Mouse (Mus musculus): Measurements from ENCODE around the gene S1pr5. TPM values are rescaled to one million over a fixed set of nuclear protein-coding genes. Genes with fewer than 3 reads are reported as not detected.

Gene S1pr5
- total and polyA plus RNA-seq, 3 experiments = 0.04 to 0.08 TPM; not detected in 1

DNA sequence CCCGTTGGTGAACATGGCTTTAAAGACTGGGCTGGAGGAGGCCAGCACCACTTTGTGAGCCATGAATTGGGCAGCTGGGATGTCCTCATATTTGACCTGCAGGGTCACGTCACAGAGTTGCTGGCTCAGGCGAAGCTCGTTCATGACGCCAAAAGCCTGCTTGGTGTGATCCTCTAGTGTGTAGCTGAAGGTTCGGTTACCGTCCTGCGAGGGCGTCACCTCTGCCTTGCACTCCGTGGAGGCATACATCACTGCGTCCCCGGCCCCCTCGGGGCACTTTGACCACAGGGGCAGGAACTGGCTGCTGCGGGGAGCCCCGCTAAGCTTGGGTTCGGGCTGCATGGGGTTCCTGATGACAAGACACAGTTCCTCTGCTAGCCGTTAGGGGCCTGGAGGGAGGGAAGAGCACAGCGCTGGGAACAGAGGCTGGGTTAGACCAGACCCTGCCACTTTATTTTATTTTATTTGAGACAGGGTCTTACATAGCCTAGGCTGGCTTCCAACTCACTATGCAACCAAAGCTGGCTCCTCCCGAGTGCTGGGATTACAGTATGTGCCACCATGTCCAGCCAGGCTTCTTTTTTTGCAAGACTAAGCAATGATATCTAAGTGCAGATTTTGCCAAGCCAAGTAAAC is 10.8 kb downstream of the S1pr5 start (continued):
- TF ChIP-seq TAL1 (IDR thresholded peaks at IDR 0.05; ENCODE audit: low read length) = no peak
- TF ChIP-seq MAFK (IDR thresholded peaks at IDR 0.05; ENCODE audit: borderline replicate concordance, low read depth, low read length) = no peak
- TF ChIP-seq ZC3H11A (IDR thresholded peaks at IDR 0.05; ENCODE audit: low read depth, low read length) = no peak; the same call in 1 of the 2 replicates
- TF ChIP-seq RAD21 (IDR thresholded peaks at IDR 0.05; ENCODE audit: low read depth, low read length) = no peak
- peak; percentile 95; the same call in 1 of the 2 replicates for TF ChIP-seq CHD1 (IDR thresholded peaks at IDR 0.05; ENCODE audit: low read depth, low read length)
- peak; percentile 50 for TF ChIP-seq MYB (IDR thresholded peaks at IDR 0.05; ENCODE audit: low read depth, low read length)
- no peak for TF ChIP-seq GABPA (IDR thresholded peaks at IDR 0.05; ENCODE audit: low read depth, low read length)
- peak; percentile 74; the same call in 1 of the 2 replicates for TF ChIP-seq E2F4 (IDR thresholded peaks at IDR 0.05; ENCODE audit: borderline replicate concordance, low read depth, low read length)
- TF ChIP-seq POLR2AphosphoS5 (IDR thresholded peaks at IDR 0.05; ENCODE audit: borderline replicate concordance, low read depth, low read length) = no peak
- TF ChIP-seq UBTF (IDR thresholded peaks at IDR 0.05; ENCODE audit: borderline replicate concordance, insufficient read depth, low read depth, low read length) = no peak

DNA sequence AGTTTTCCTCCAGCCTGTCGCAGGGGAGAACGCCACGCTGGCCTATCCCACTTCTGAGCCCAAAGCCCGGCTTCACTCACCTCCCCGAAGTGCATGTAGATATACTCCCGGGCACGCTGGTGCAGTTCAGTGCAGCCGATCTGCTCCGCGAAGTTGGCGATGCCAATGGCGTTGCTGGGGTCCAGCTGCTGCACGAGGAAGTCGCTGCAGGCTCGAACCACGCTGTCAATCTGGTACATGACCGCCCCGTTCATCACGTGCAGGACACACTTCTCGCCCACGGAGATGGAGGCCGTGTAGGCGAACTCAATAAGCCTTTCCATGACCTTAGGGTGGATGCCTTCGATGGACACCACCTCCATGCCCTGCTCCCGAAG is 11.3 kb downstream of the S1pr5 start:
- peak overlapping the region; percentile 81 for H3K9ac ChIP-seq (ENCODE audit: control insufficient read depth, low read depth, low read length, poor library complexity, severe bottlenecking)
- peaks cover 22 to 24% of the 10 kb centered on the region in 2 experiments for H3K36me3 ChIP-seq (ENCODE audit: control insufficient read depth in 1 of 2, insufficient read depth in 2 of 2, low read length in 2 of 2)

DNA sequence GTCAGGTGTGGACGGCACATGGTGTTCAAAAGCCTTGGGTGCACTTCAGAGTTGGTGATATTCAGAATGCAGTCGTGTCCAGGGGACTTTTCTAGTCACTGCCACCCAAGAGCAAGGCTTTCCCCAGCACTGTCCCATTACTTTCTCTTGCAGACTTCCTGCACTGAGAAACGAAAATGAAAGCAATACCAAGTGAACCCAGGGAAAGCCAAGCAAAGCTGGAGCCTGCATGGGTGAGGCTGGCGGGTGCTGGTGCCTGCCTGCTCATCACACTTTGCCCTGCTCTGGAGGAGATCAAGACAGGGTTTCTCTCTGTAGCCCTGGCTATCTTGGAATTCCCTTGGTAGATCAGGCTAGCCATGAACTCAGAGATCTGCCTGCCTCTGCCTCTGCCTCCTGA is 12.9 kb downstream of the S1pr5 start:
- Histone ChIP-seq H3K27me3 (ENCODE audit: control insufficient read depth in 1 of 2, insufficient read depth in 2 of 2, low read length in 2 of 2) (no peaks in the 10 kb centered on the region), H3K27ac (ENCODE audit: control insufficient read depth, low read depth, low read length) (no peak overlapping the region), H3K36me3 (ENCODE audit: control insufficient read depth in 1 of 2, insufficient read depth in 2 of 2, low read length in 2 of 2) (peaks cover 15 to 27% of the 10 kb centered on the region in 2 experiments), H3K79me2 (ENCODE audit: control insufficient read depth, insufficient read depth, low read length, poor library complexity) (peaks cover 47% of the 10 kb centered on the region), H3K4me3 (ENCODE audit: control insufficient read depth in 1 of 2, insufficient read depth in 1 of 2, low read depth in 2 of 2, low read length in 2 of 2) (no peak overlapping the region), H3K4me1 (ENCODE audit: control insufficient read depth in 1 of 2, insufficient read depth in 2 of 2, low read length in 2 of 2) (peaks cover 12 to 23% of the 10 kb centered on the region in 2 experiments; a peak in 3 of 4 replicates), H3K9ac (ENCODE audit: control insufficient read depth, low read depth, low read length, poor library complexity, severe bottlenecking) (no peak overlapping the region), H3K9me3 (replicated peaks; ENCODE audit: insufficient read depth, low read length) (no peaks in the 10 kb centered on the region)
- TF ChIP-seq CHD1 (IDR thresholded peaks at IDR 0.05; ENCODE audit: low read depth, low read length) = no peak
- TF ChIP-seq RAD21 (IDR thresholded peaks at IDR 0.05; ENCODE audit: low read depth, low read length) = no peak
- TF ChIP-seq SMC3 (IDR thresholded peaks at IDR 0.05; ENCODE audit: low read depth, low read length) = no peak
- TF ChIP-seq NRF1 (IDR thresholded peaks at IDR 0.05; ENCODE audit: insufficient read depth, low read depth, low read length, poor library complexity, severe bottlenecking) = no peak
- TF ChIP-seq BHLHE40 (IDR thresholded peaks at IDR 0.05; ENCODE audit: borderline replicate concordance, low read depth, low read length) = no peak
- TF ChIP-seq KAT2A (conservative IDR thresholded peaks at IDR 0.05; ENCODE audit: low read depth, low read length) = no peak
- no peak for TF ChIP-seq MEF2A (IDR thresholded peaks at IDR 0.05; ENCODE audit: extremely low read depth, insufficient replicate concordance, low read depth, low read length, poor library complexity, severe bottlenecking)
- TF ChIP-seq ZMIZ1 (IDR thresholded peaks at IDR 0.05; ENCODE audit: low read depth, low read length) = no peak
- no peak for TF ChIP-seq USF2 (IDR thresholded peaks at IDR 0.05; ENCODE audit: borderline replicate concordance in 1 of 2, insufficient read depth in 1 of 2, low read depth in 1 of 2, low read length in 2 of 2)
- TF ChIP-seq NELFE (IDR thresholded peaks at IDR 0.05; ENCODE audit: low read depth, low read length) = no peak
- no peak for TF ChIP-seq MYB (IDR thresholded peaks at IDR 0.05; ENCODE audit: low read depth, low read length)
- TF ChIP-seq ELF1 (IDR thresholded peaks at IDR 0.05; ENCODE audit: low read depth, low read length) = no peak
- no peak for TF ChIP-seq RCOR1 (IDR thresholded peaks at IDR 0.05; ENCODE audit: low read depth, low read length)
- no peak for TF ChIP-seq MXI1 (IDR thresholded peaks at IDR 0.05; ENCODE audit: low read depth, low read length)
- TF ChIP-seq ZC3H11A (IDR thresholded peaks at IDR 0.05; ENCODE audit: low read depth, low read length) = no peak
- TF ChIP-seq ETS1 (IDR thresholded peaks at IDR 0.05; ENCODE audit: low read depth, low read length) = no peak
- no peak for TF ChIP-seq POLR2AphosphoS2 (IDR thresholded peaks at IDR 0.05; ENCODE audit: low read length)
- DNase-seq (ENCODE audit: low read depth, low spot score) = no peak

More for the DNA sequence above, 11.3 kb downstream of the S1pr5 start:
- Histone ChIP-seq H3K4me3 (ENCODE audit: control insufficient read depth in 1 of 2, insufficient read depth in 1 of 2, low read depth in 2 of 2, low read length in 2 of 2) (peak overlapping the region; percentile 79 to 96), H3K4me1 (ENCODE audit: control insufficient read depth in 1 of 2, insufficient read depth in 2 of 2, low read length in 2 of 2) (peaks cover 12 to 30% of the 10 kb centered on the region in 2 experiments; a peak in 3 of 4 replicates), H3K79me2 (ENCODE audit: control insufficient read depth, insufficient read depth, low read length, poor library complexity) (peaks cover 47% of the 10 kb centered on the region), H3K27me3 (ENCODE audit: control insufficient read depth in 1 of 2, insufficient read depth in 2 of 2, low read length in 2 of 2) (no peaks in the 10 kb centered on the region), H3K27ac (ENCODE audit: control insufficient read depth, low read depth, low read length) (no peak overlapping the region), H3K9me3 (replicated peaks; ENCODE audit: insufficient read depth, low read length) (no peaks in the 10 kb centered on the region)
- 0 out of 2 replicates have a peak, but pooled peaks have one; percentile 4 for TF ChIP-seq RCOR1 (IDR thresholded peaks at IDR 0.05; ENCODE audit: low read depth, low read length)
- no peak for TF ChIP-seq POLR2AphosphoS5 (IDR thresholded peaks at IDR 0.05; ENCODE audit: borderline replicate concordance, low read depth, low read length)
- TF ChIP-seq KAT2A (conservative IDR thresholded peaks at IDR 0.05; ENCODE audit: low read depth, low read length) = no peak; the same call in 1 of the 2 replicates
- no peak for TF ChIP-seq UBTF (IDR thresholded peaks at IDR 0.05; ENCODE audit: borderline replicate concordance, insufficient read depth, low read depth, low read length)
- TF ChIP-seq SIN3A (IDR thresholded peaks at IDR 0.05; ENCODE audit: low read length) = no peak
- TF ChIP-seq ZMIZ1 (IDR thresholded peaks at IDR 0.05; ENCODE audit: low read depth, low read length) = no peak
- no peak for TF ChIP-seq GABPA (IDR thresholded peaks at IDR 0.05; ENCODE audit: low read depth, low read length)
- DNase-seq (ENCODE audit: low read depth, low spot score) = peak; percentile 36

Data from MEL (cell line).